Mouse (Mus musculus): ENCODE measurements at regions not wholly inside any gene's neighbourhood (a gene's known extent, or its start where the extent isn't known, plus 50 kb on each side); places are given as distances from the start of the nearest gene placed in this dataset.

- CTCF ChIA-PET, result no interaction called here
- POLR2A ChIA-PET, result no interaction called here
These were observed 108.1 kb downstream of the Gm10184 start for GRCm38 (mm10) chr17:89802148-89802547.

GRCm38 (mm10) chr17:89777570-89777969 lies 132.7 kb downstream of the Gm10184 start:
- ChIA-PET CTCF (no interaction called here), POLR2A (no interaction called here)

GRCm38 (mm10) chr17:89766229-89766875 lies 143.9 kb downstream of the Gm10184 start:
- POLR2A ChIA-PET, result no interaction called here

GRCm38 (mm10) chr17:89737418-89737817 lies 172.8 kb downstream of the Gm10184 start:
- POLR2A ChIA-PET, result no interaction called here
- CTCF ChIA-PET, result no interaction called here

More at GRCm38 (mm10) chr17:89766229-89766875, 143.9 kb downstream of the Gm10184 start:
- CTCF ChIA-PET, result no interaction called here

GRCm38 (mm10) chr17:89725534-89725933 lies 184.7 kb downstream of the Gm10184 start:
- POLR2A ChIA-PET, result no interaction called here

GRCm38 (mm10) chr17:89681798-89682197 lies 228.5 kb downstream of the Gm10184 start:
- ChIA-PET POLR2A (interaction anchor here in 1 of 4 experiments (0.7 kb wide), 1 partner anchor 497 kb away, joined by 3 read pairs; no protein-coding TSS in a partner anchor), CTCF (no interaction called here)

More at GRCm38 (mm10) chr17:89725534-89725933, 184.7 kb downstream of the Gm10184 start:
- CTCF ChIA-PET, result interaction anchor here in 1 of 4 experiments (2.2 kb wide), 1 partner anchor 71 kb away, joined by 14 read pairs; no protein-coding TSS in a partner anchor

- ChIA-PET POLR2A (no interaction called here), CTCF (no interaction called here)
These were observed 251.9 kb downstream of the Gm10184 start for GRCm38 (mm10) chr17:89658326-89658725.

GRCm38 (mm10) chr17:89656211-89656610 lies 254.0 kb downstream of the Gm10184 start:
- POLR2A ChIA-PET, result no interaction called here
- CTCF ChIA-PET, result interaction anchor here in 1 of 4 experiments (0.6 kb wide), 1 partner anchor 21 kb away, joined by 4 read pairs; no protein-coding TSS in a partner anchor

- CTCF ChIA-PET, result interaction anchor here in 3 of 4 experiments (0.6 to 1.1 kb wide), 8 partner anchors 9 to 945 kb away, joined by 3 to 14 read pairs (median 4); no protein-coding TSS in a partner anchor
- POLR2A ChIA-PET, result no interaction called here
These were observed 256.0 kb downstream of the Gm10184 start for GRCm38 (mm10) chr17:89654089-89654813.

- POLR2A ChIA-PET, result no interaction called here
- CTCF ChIA-PET, result no interaction called here
These were observed 264.2 kb downstream of the Gm10184 start for GRCm38 (mm10) chr17:89646000-89646399.
